Mouse (Mus musculus) heart, embryonic 16.5 days (tissue): ENCODE results near the gene Dgkh. TPM values are rescaled to one million over a fixed set of nuclear protein-coding genes. Genes with fewer than 3 reads are reported as not detected.

Experiments used
- polyA plus RNA-seq: library from polyadenylated mRNA; unstranded; fragments of >200 nt; fragmentation: Nextera tagmentation; extraction: Ambion mirVana; gene quantifications from 2 replicates; pipeline ENCODE4 v1.2.1, GENCODE M21; 2015

The Dgkh gene
- polyA plus RNA-seq, 1 experiment from 2014 or later: 1.1 TPM

Other genes with a start within 250 kb of the Dgkh start
- 13.6 and 14.6 TPM in 2 replicates for gene Akap11, start 196.0 kb downstream of the Dgkh start, polyA plus RNA-seq
- 16.9 and 20.0 TPM in 2 replicates for gene Vwa8, start 116.3 kb upstream of the Dgkh start, polyA plus RNA-seq